Mouse (Mus musculus) MEL (cell line): ENCODE data around the gene Grb10. TPM values are rescaled to one million over a fixed set of nuclear protein-coding genes. Genes with fewer than 3 reads are reported as not detected.

Source experiments
- DNase-seq: peaks from one replicate; pipeline ENCODE4 v3.0.0; 2011; ENCODE audit warnings: low read depth, low spot score
- H3K27ac ChIP-seq: 2 replicates; pipeline ENCODE4 v1.5.1; 2012; ENCODE audit warnings: low read depth, mild to moderate bottlenecking, control low read depth, low read length, moderate library complexity; ENCODE audit not compliant: control insufficient read depth
- H3K27me3 ChIP-seq, 2 experiments: fragments of 150-350 bp in 1 of 2; sonication (generic) in 1 of 2; 2 replicates each; pipeline ENCODE4 v1.6.1; 2012; ENCODE audit warnings: low read length in 2 of 2, mild to moderate bottlenecking in 2 of 2, improper control_type of control experiment in 1 of 2, moderate library complexity in 1 of 2; ENCODE audit not compliant: insufficient read depth in 2 of 2, control insufficient read depth in 1 of 2
- H3K36me3 ChIP-seq, 2 experiments: 2 replicates each; pipeline ENCODE4 v1.6.1; 2012 to 2014; ENCODE audit warnings: low read length in 2 of 2, improper control_type of control experiment in 1 of 2, inconsistent platforms in 1 of 2, mild to moderate bottlenecking in 1 of 2; ENCODE audit not compliant: insufficient read depth in 2 of 2, control insufficient read depth in 1 of 2
- H3K4me1 ChIP-seq, 2 experiments: fragments of 150-350 bp in 1 of 2; sonication (generic) in 1 of 2; 2 replicates each; pipeline ENCODE4 v1.6.1; 2012; ENCODE audit warnings: low read length in 2 of 2, improper control_type of control experiment in 1 of 2, mild to moderate bottlenecking in 1 of 2; ENCODE audit not compliant: insufficient read depth in 2 of 2, control insufficient read depth in 1 of 2
- H3K4me3 ChIP-seq, 2 experiments: fragments of 150-350 bp in 1 of 2; sonication (generic) in 1 of 2; 2 replicates each; pipeline ENCODE4 v1.5.1; 2012; ENCODE audit warnings: low read depth in 2 of 2, low read length in 2 of 2, mild to moderate bottlenecking in 2 of 2, moderate library complexity in 2 of 2, control low read depth in 1 of 2, improper control_type of control experiment in 1 of 2; ENCODE audit not compliant: control insufficient read depth in 1 of 2, insufficient read depth in 1 of 2
- H3K79me2 ChIP-seq: 2 replicates; pipeline ENCODE4 v1.6.1; 2012; ENCODE audit warnings: mild to moderate bottlenecking, low read length, moderate library complexity; ENCODE audit not compliant: control insufficient read depth, poor library complexity, insufficient read depth
- H3K9ac ChIP-seq: 2 replicates; pipeline ENCODE4 v1.6.1; 2012; ENCODE audit warnings: low read depth, mild to moderate bottlenecking, control low read depth, low read length, moderate library complexity; ENCODE audit not compliant: control insufficient read depth, poor library complexity, severe bottlenecking
- H3K9me3 ChIP-seq: fragments of 150-350 bp; sonication (generic); replicated peaks from 2 replicates; pipeline ENCODE4 v1.6.1; 2012; ENCODE audit warnings: mild to moderate bottlenecking, low read length, improper control_type of control experiment, moderate library complexity; ENCODE audit not compliant: insufficient read depth
- BHLHE40 ChIP-seq: IDR thresholded peaks from 2 replicates; pipeline ENCODE4 v1.6.1; 2012; ENCODE audit warnings: low read depth, mild to moderate bottlenecking, inconsistent platforms, low read length, improper control_type of control experiment, borderline replicate concordance
- CHD1 ChIP-seq: IDR thresholded peaks from 2 replicates; pipeline ENCODE4 v1.6.1; 2012; ENCODE audit warnings: low read depth, mild to moderate bottlenecking, inconsistent platforms, low read length, improper control_type of control experiment
- CHD2 ChIP-seq: IDR thresholded peaks from 2 replicates; pipeline ENCODE4 v1.6.1; 2011; ENCODE audit warnings: low read length, improper control_type of control experiment
- CTCF ChIP-seq, 3 experiments: IDR thresholded peaks in 2 of 3; conservative IDR thresholded peaks in 1 of 3; 2 replicates each; pipeline ENCODE4 v1.5.1; 2011 to 2012; ENCODE audit warnings: low read length in 3 of 3, low read depth in 2 of 3, mild to moderate bottlenecking in 2 of 3, improper control_type of control experiment in 1 of 3, inconsistent platforms in 1 of 3, mixed read lengths in 1 of 3, moderate library complexity in 1 of 3; ENCODE audit not compliant: control insufficient read depth in 1 of 3, insufficient read depth in 1 of 3, poor library complexity in 1 of 3, severe bottlenecking in 1 of 3
- E2F4 ChIP-seq: IDR thresholded peaks from 2 replicates; pipeline ENCODE4 v1.6.1; 2011; ENCODE audit warnings: low read depth, low read length, improper control_type of control experiment, borderline replicate concordance
- ETS1 ChIP-seq: IDR thresholded peaks from 2 replicates; pipeline ENCODE4 v1.6.1; 2012; ENCODE audit warnings: low read depth, mild to moderate bottlenecking, inconsistent platforms, low read length, improper control_type of control experiment, moderate library complexity
- MAFK ChIP-seq: IDR thresholded peaks from 2 replicates; pipeline ENCODE4 v1.6.1; 2011; ENCODE audit warnings: low read depth, mild to moderate bottlenecking, low read length, improper control_type of control experiment, borderline replicate concordance
- MAX ChIP-seq: IDR thresholded peaks from 2 replicates; pipeline ENCODE4 v1.6.1; 2011; ENCODE audit warnings: low read length, improper control_type of control experiment
- MEF2A ChIP-seq: IDR thresholded peaks from 2 replicates; pipeline ENCODE4 v1.6.1; 2014; ENCODE audit warnings: low read depth, mild to moderate bottlenecking, inconsistent platforms, low read length, improper control_type of control experiment; ENCODE audit not compliant: poor library complexity, insufficient replicate concordance, severe bottlenecking; ENCODE audit errors: extremely low read depth
- NRF1 ChIP-seq: IDR thresholded peaks from 2 replicates; pipeline ENCODE4 v1.6.1; 2014; ENCODE audit warnings: low read depth, mild to moderate bottlenecking, inconsistent platforms, low read length, improper control_type of control experiment, moderate library complexity; ENCODE audit not compliant: poor library complexity, insufficient read depth, severe bottlenecking
- POLR2AphosphoS2 ChIP-seq: IDR thresholded peaks from 2 replicates; pipeline ENCODE4 v1.6.1; 2011; ENCODE audit warnings: low read length, improper control_type of control experiment
- SIN3A ChIP-seq: IDR thresholded peaks from 2 replicates; pipeline ENCODE4 v1.6.1; 2012; ENCODE audit warnings: low read length, improper control_type of control experiment, inconsistent platforms
- UBTF ChIP-seq: IDR thresholded peaks from 2 replicates; pipeline ENCODE4 v1.6.1; 2012; ENCODE audit warnings: low read depth, mild to moderate bottlenecking, inconsistent platforms, low read length, improper control_type of control experiment, moderate library complexity, borderline replicate concordance; ENCODE audit not compliant: insufficient read depth
- ZC3H11A ChIP-seq: IDR thresholded peaks from 2 replicates; pipeline ENCODE4 v1.6.1; 2012; ENCODE audit warnings: low read depth, mild to moderate bottlenecking, inconsistent platforms, low read length, improper control_type of control experiment
- ZKSCAN1 ChIP-seq: IDR thresholded peaks from 2 replicates; pipeline ENCODE4 v1.6.1; 2012; ENCODE audit warnings: low read depth, mild to moderate bottlenecking, inconsistent platforms, low read length, improper control_type of control experiment, moderate library complexity
- ZMIZ1 ChIP-seq: IDR thresholded peaks from 2 replicates; pipeline ENCODE4 v1.6.1; 2012; ENCODE audit warnings: low read depth, mild to moderate bottlenecking, inconsistent platforms, low read length, improper control_type of control experiment, moderate library complexity
- polyA plus RNA-seq, 2 experiments: library from polyadenylated mRNA; stranded (reverse) in 1 of 2; unstranded in 1 of 2; fragments of >175 nt in 1 of 2; fragments of >200 nt in 1 of 2; gene quantifications; 2 replicates each; pipeline versions ENCODE4 v1.2.1 to v1.2.4; 2012; ENCODE audit warnings: low replicate concordance in 2 of 2, low read depth in 1 of 2; ENCODE audit not compliant: insufficient read length in 2 of 2, insufficient read depth in 1 of 2, missing spikeins in 1 of 2
- total RNA-seq: library from RNA; depleted of rRNA; stranded (reverse); fragments of 300-350 nt; gene quantifications from 2 replicates; pipeline ENCODE4 v1.2.3, GENCODE M21; 2012

The Grb10 gene
- total and polyA plus RNA-seq, 3 experiments = not detected

DNA sequence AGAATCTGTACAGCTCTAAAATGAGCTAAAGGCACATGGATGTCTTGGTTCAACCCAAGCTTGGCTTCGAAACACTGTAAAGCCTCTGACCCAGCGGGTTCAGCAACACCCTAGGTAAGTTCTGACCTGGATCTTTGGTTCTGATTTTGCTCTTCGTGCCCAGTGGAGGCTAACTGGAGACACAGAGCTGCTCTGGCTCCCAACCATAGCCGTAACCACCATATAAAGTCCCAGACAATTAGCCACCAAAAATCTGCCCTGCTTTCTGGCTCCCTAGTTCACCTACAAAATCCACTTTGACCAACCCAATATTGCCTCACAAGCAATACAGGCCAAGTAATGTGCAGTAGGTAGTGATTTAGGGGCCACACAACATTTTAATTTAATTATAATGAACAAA lies 3.7 kb downstream of the Grb10 start:
- Histone ChIP-seq H3K27me3 (0 out of 4 replicates have a peak, but pooled peaks cover 0 to 1% of the 10 kb centered on the region in 2 experiments), H3K36me3 (no peaks in the 10 kb centered on the region)

GRCm38 (mm10) chr11:12034371-12034770 lies 4.1 kb downstream of the Grb10 start:
- no peak overlapping the region for H3K9ac ChIP-seq
- H3K79me2 ChIP-seq = no peaks in the 10 kb centered on the region
- no peak for DNase-seq
- H3K27ac ChIP-seq = no peak overlapping the region
- no peaks in the 10 kb centered on the region for H3K9me3 ChIP-seq
- no peaks in the 10 kb centered on the region for H3K4me1 ChIP-seq
- no peaks in the 10 kb centered on the region for H3K36me3 ChIP-seq
- TF ChIP-seq ETS1 = no peak
- no peak for TF ChIP-seq MAFK
- TF ChIP-seq CHD2 = no peak
- TF ChIP-seq POLR2AphosphoS2 = no peak
- TF ChIP-seq MAX = no peak
- TF ChIP-seq SIN3A = no peak
- no peak for TF ChIP-seq ZMIZ1
- no peak for TF ChIP-seq MEF2A
- no peak for TF ChIP-seq NRF1
- no peak for TF ChIP-seq CHD1
- no peak for TF ChIP-seq BHLHE40
- no peak for TF ChIP-seq ZKSCAN1
- TF ChIP-seq E2F4 = no peak
- no peak for TF ChIP-seq CTCF (IDR thresholded peaks at IDR 0.05 in 2 of 3, conservative IDR thresholded peaks at IDR 0.05 in 1 of 3; ENCODE audit: control insufficient read depth in 1 of 3, insufficient read depth in 1 of 3, low read depth in 2 of 3, low read length in 3 of 3, poor library complexity in 1 of 3, severe bottlenecking in 1 of 3)
- no peak for TF ChIP-seq UBTF
- no peak overlapping the region for H3K4me3 ChIP-seq
- 0 out of 4 replicates have a peak, but pooled peaks cover 0 to 1% of the 10 kb centered on the region in 2 experiments for H3K27me3 ChIP-seq

More for the DNA sequence above, 3.7 kb downstream of the Grb10 start:
- TF ChIP-seq ETS1 (no peak), ZC3H11A (no peak)
- no peak overlapping the region for H3K4me3 ChIP-seq
- no peak overlapping the region for H3K9ac ChIP-seq
- H3K9me3 ChIP-seq = no peaks in the 10 kb centered on the region
- no peaks in the 10 kb centered on the region for H3K4me1 ChIP-seq
- H3K79me2 ChIP-seq = no peaks in the 10 kb centered on the region
- H3K27ac ChIP-seq = no peak overlapping the region
- no peak for DNase-seq
